Mouse (Mus musculus): ENCODE results near the gene Atp7a. TPM values are rescaled to one million over a fixed set of nuclear protein-coding genes. Genes with fewer than 3 reads are reported as not detected.

The Atp7a gene
- total and polyA plus RNA-seq, 3 experiments: 1.7 to 2.2 TPM; not detected in 1

DNA sequence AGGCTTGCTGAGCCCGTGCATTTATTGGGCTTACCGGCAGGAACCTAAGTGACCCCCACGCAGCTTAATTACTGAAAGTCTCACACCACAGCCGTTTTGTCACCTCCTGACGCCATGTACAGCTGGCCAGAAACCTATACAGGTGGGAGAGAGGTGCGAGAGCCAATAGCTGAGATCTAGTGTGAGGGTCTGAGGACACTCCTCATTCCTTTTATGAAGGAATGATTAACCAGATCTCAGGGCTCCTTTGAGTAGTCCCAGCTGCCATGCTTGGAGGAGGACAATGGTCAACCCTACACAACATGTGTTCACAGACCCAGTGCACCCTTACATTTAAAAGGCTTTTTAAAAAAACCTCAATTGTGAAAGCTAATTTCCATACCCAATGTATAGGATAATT lies 101.2 kb downstream of the Atp7a start:
- Histone ChIP-seq H3K27ac (ENCODE audit: control insufficient read depth, low read depth, low read length) (no peak overlapping the region), H3K4me3 (ENCODE audit: control insufficient read depth in 1 of 2, insufficient read depth in 1 of 2, low read depth in 2 of 2, low read length in 2 of 2) (no peak overlapping the region), H3K4me1 (ENCODE audit: control insufficient read depth in 1 of 2, insufficient read depth in 2 of 2, low read length in 2 of 2) (no peaks in the 10 kb centered on the region), H3K9ac (ENCODE audit: control insufficient read depth, low read depth, low read length, poor library complexity, severe bottlenecking) (no peak overlapping the region), H3K9me3 (replicated peaks; ENCODE audit: insufficient read depth, low read length) (no peaks in the 10 kb centered on the region), H3K79me2 (ENCODE audit: control insufficient read depth, insufficient read depth, low read length, poor library complexity) (no peaks in the 10 kb centered on the region), H3K36me3 (ENCODE audit: control insufficient read depth in 1 of 2, insufficient read depth in 2 of 2, low read length in 2 of 2) (no peaks in the 10 kb centered on the region), H3K27me3 (ENCODE audit: control insufficient read depth in 1 of 2, insufficient read depth in 2 of 2, low read length in 2 of 2) (no peaks in the 10 kb centered on the region)
- DNase-seq (ENCODE audit: low read depth, low spot score): no peak
- no peak for TF ChIP-seq MAZ (IDR thresholded peaks at IDR 0.05; ENCODE audit: low read depth, low read length)

GRCm38 (mm10) chrX:106129877-106130276 lies 102.8 kb downstream of the Atp7a start:
- DNase-seq (ENCODE audit: low read depth, low spot score): no peak
- Histone ChIP-seq H3K36me3 (ENCODE audit: control insufficient read depth in 1 of 2, insufficient read depth in 2 of 2, low read length in 2 of 2) (no peaks in the 10 kb centered on the region), H3K9ac (ENCODE audit: control insufficient read depth, low read depth, low read length, poor library complexity, severe bottlenecking) (no peak overlapping the region), H3K4me1 (ENCODE audit: control insufficient read depth in 1 of 2, insufficient read depth in 2 of 2, low read length in 2 of 2) (no peaks in the 10 kb centered on the region), H3K9me3 (replicated peaks; ENCODE audit: insufficient read depth, low read length) (no peaks in the 10 kb centered on the region), H3K4me3 (ENCODE audit: control insufficient read depth in 1 of 2, insufficient read depth in 1 of 2, low read depth in 2 of 2, low read length in 2 of 2) (no peak overlapping the region), H3K79me2 (ENCODE audit: control insufficient read depth, insufficient read depth, low read length, poor library complexity) (no peaks in the 10 kb centered on the region), H3K27ac (ENCODE audit: control insufficient read depth, low read depth, low read length) (no peak overlapping the region), H3K27me3 (ENCODE audit: control insufficient read depth in 1 of 2, insufficient read depth in 2 of 2, low read length in 2 of 2) (no peaks in the 10 kb centered on the region)
- TF ChIP-seq POLR2A (IDR thresholded peaks at IDR 0.05; ENCODE audit: control insufficient read depth in 1 of 2, insufficient read depth in 1 of 2, low read depth in 1 of 2, low read length in 2 of 2, poor library complexity in 1 of 2) (no peak), EP300 (IDR thresholded peaks at IDR 0.05; ENCODE audit: low read depth in 1 of 2, low read length in 2 of 2) (no peak), MYC (IDR thresholded peaks at IDR 0.05; ENCODE audit: low read depth, low read length) (no peak), CTCF (IDR thresholded peaks at IDR 0.05 in 2 of 3, conservative IDR thresholded peaks at IDR 0.05 in 1 of 3; ENCODE audit: control insufficient read depth in 1 of 3, insufficient read depth in 1 of 3, low read depth in 2 of 3, low read length in 3 of 3, poor library complexity in 1 of 3, severe bottlenecking in 1 of 3) (no peak), POLR2AphosphoS5 (IDR thresholded peaks at IDR 0.05; ENCODE audit: borderline replicate concordance, low read depth, low read length) (no peak), ZMIZ1 (IDR thresholded peaks at IDR 0.05; ENCODE audit: low read depth, low read length) (no peak), MAZ (IDR thresholded peaks at IDR 0.05; ENCODE audit: low read depth, low read length) (no peak), GABPA (IDR thresholded peaks at IDR 0.05; ENCODE audit: low read depth, low read length) (no peak), SMC3 (IDR thresholded peaks at IDR 0.05; ENCODE audit: low read depth, low read length) (no peak), TAL1 (IDR thresholded peaks at IDR 0.05; ENCODE audit: low read length) (no peak), ETS1 (IDR thresholded peaks at IDR 0.05; ENCODE audit: low read depth, low read length) (no peak), MXI1 (IDR thresholded peaks at IDR 0.05; ENCODE audit: low read depth, low read length) (no peak), MEF2A (IDR thresholded peaks at IDR 0.05; ENCODE audit: extremely low read depth, insufficient replicate concordance, low read depth, low read length, poor library complexity, severe bottlenecking) (no peak), ZNF384 (IDR thresholded peaks at IDR 0.05; ENCODE audit: low read depth, low read length) (no peak), ELF1 (IDR thresholded peaks at IDR 0.05; ENCODE audit: low read depth, low read length) (no peak), RAD21 (IDR thresholded peaks at IDR 0.05; ENCODE audit: low read depth, low read length) (no peak), MAFK (IDR thresholded peaks at IDR 0.05; ENCODE audit: borderline replicate concordance, low read depth, low read length) (no peak), SIN3A (IDR thresholded peaks at IDR 0.05; ENCODE audit: low read length) (no peak), ZC3H11A (IDR thresholded peaks at IDR 0.05; ENCODE audit: low read depth, low read length) (no peak), TCF12 (IDR thresholded peaks at IDR 0.05; ENCODE audit: low read depth, low read length) (no peak)

All from MEL (cell line).